Mouse (Mus musculus): ENCODE measurements around the gene Ifi207. TPM values are rescaled to one million over a fixed set of nuclear protein-coding genes. Genes with fewer than 3 reads are reported as not detected.
"Not testable (repeated sequence)": the region's sequence is repeated elsewhere in the genome, so short reads cannot be mapped to it uniquely, and the experiment has no call there.

The Ifi207 gene
- polyA plus RNA-seq (2012; rRNA removed) (1.8 and 2.2 TPM in 2 replicates), polyA plus RNA-seq (2014; fragmentation: Nextera tagmentation; extraction: Ambion mirVana) (1.4 and 2.0 TPM in 2 replicates)

GRCm38 (mm10) chr1:173741656-173742055 lies at the start of gene Ifi207:
Gene Ifi207, minus strand, starts transcription at chr1:173741747.
- no peak for DNase-seq (ENCODE audit: low read depth in 3 of 3, low spot score in 3 of 3)
- no peak for ATAC-seq (ENCODE audit: insufficient read depth)
- Histone ChIP-seq H3K9me3 (ENCODE audit: control insufficient read depth, low read length) (no peaks in the 10 kb centered on the region), H3K4me3 (ENCODE audit: insufficient read depth in 1 of 2, low read depth in 2 of 2, low read length in 2 of 2) (no peak within 1 kb of the TSS), H3K36me3 (replicated peaks; ENCODE audit: control insufficient read depth, insufficient read depth, low read depth) (no peaks in the 10 kb centered on the region), H3K4me2 (ENCODE audit: low read depth) (no peak within 1 kb of the TSS), H3K27ac (no peak within 1 kb of the TSS), H3K9ac (replicated peaks) (no peak within 1 kb of the TSS), H3K27me3 (ENCODE audit: control insufficient read depth, insufficient read depth, low read length) (no peaks in the 10 kb centered on the region), H3K4me1 (replicated peaks; ENCODE audit: control insufficient read depth in 2 of 2, insufficient read depth in 2 of 2, low read length in 1 of 2) (no peaks in the 10 kb centered on the region)
- TF ChIP-seq EP300 (IDR thresholded peaks at IDR 0.05; ENCODE audit: low read depth) (no peak), CTCF (IDR thresholded peaks at IDR 0.05; ENCODE audit: low read depth) (no peak)
- WGBS (ENCODE audit: insufficient replicate concordance), result 50% methylated on average over 4 of the region's 4 CpGs

DNA sequence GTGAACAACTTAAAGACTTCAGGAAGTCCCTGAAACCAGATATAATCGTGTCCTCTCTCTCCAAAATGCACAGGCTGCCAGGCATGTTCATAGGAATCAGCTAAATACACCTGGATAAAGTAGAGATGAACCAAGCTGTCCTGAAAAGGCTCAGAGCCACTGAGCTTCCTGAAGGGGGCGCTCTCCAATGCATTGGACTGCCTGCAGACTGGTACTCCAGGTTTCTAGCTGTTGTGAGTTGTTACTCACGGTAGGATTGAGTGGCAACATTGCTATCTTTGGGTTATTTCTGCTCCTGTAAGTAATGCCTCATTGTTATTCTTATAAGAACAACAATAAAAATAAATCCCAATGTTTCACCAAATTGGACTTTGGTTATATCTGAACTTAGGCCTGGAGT lies 31.9 kb upstream of the Ifi207 start:
- not testable (repeated sequence) for H3K9me3 ChIP-seq (ENCODE audit: control insufficient read depth, low read length); H3K4me1 ChIP-seq (replicated peaks; ENCODE audit: control insufficient read depth in 2 of 2, insufficient read depth in 2 of 2, low read length in 1 of 2); H3K4me2 ChIP-seq (ENCODE audit: low read depth); ATAC-seq (ENCODE audit: insufficient read depth); H3K9ac ChIP-seq (replicated peaks); DNase-seq (ENCODE audit: low read depth in 3 of 3, low spot score in 3 of 3); H3K27me3 ChIP-seq (ENCODE audit: control insufficient read depth, insufficient read depth, low read length); H3K4me3 ChIP-seq (ENCODE audit: insufficient read depth in 1 of 2, low read depth in 2 of 2, low read length in 2 of 2); H3K36me3 ChIP-seq (replicated peaks; ENCODE audit: control insufficient read depth, insufficient read depth, low read depth); H3K27ac ChIP-seq
- 42% methylated on average over 2 of the region's 3 CpGs for WGBS (ENCODE audit: insufficient replicate concordance)

GRCm38 (mm10) chr1:173766848-173767617 lies 25.5 kb upstream of the Ifi207 start, which contains the start of gene Ifi204:
Gene Ifi204, minus strand, starts transcription at chr1:173766943.
- H3K4me2 ChIP-seq (ENCODE audit: low read depth); H3K9ac ChIP-seq (replicated peaks); H3K9me3 ChIP-seq (ENCODE audit: control insufficient read depth, low read length); H3K4me3 ChIP-seq (ENCODE audit: insufficient read depth in 1 of 2, low read depth in 2 of 2, low read length in 2 of 2); H3K27ac ChIP-seq; H3K27me3 ChIP-seq (ENCODE audit: control insufficient read depth, insufficient read depth, low read length); H3K4me1 ChIP-seq (replicated peaks; ENCODE audit: control insufficient read depth in 2 of 2, insufficient read depth in 2 of 2, low read length in 1 of 2); H3K36me3 ChIP-seq (replicated peaks; ENCODE audit: control insufficient read depth, insufficient read depth, low read depth): not testable (repeated sequence)
- 22% methylated on average over 5 of the region's 5 CpGs for WGBS (ENCODE audit: insufficient replicate concordance)
- DNase-seq (ENCODE audit: low read depth in 3 of 3, low spot score in 3 of 3) (peak in 1 of 3 experiments; percentile 1), ATAC-seq (ENCODE audit: insufficient read depth) (peak; percentile 68)

DNA sequence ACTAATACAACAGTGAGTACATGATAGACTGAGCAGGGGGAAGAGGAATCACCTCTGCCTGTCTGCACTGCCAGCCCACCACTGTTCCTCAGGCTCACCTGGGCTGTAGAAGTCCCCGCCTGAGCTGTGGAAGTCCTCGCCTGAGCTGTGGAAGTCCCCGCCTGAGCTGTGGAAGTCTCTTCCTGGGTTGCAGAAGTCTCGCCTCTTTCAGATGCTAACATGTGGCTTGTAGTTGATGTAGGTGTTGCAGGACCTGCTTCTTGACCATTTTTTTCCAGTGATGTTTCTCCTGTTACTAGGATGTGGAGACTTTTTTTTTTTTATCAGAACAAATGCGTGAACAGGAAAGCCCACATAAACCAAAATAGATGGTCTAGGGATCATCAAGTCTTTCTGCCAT lies 18.5 kb upstream of the Ifi207 start:
- not testable (repeated sequence) for ATAC-seq (ENCODE audit: insufficient read depth)
- 62% methylated on average over 4 of the region's 5 CpGs for WGBS (ENCODE audit: insufficient replicate concordance)

GRCm38 (mm10) chr1:173742262-173742661 lies 715 bp upstream of the Ifi207 start:
- DNase-seq (ENCODE audit: low read depth in 3 of 3, low spot score in 3 of 3) (no peak), ATAC-seq (ENCODE audit: insufficient read depth) (0 out of 2 replicates have a peak, but pooled peaks have one; percentile 26)

More for the DNA sequence above, 18.5 kb upstream of the Ifi207 start:
- not testable (repeated sequence) for H3K4me3 ChIP-seq (ENCODE audit: insufficient read depth in 1 of 2, low read depth in 2 of 2, low read length in 2 of 2); DNase-seq (ENCODE audit: low read depth in 3 of 3, low spot score in 3 of 3); H3K9me3 ChIP-seq (ENCODE audit: control insufficient read depth, low read length); H3K27ac ChIP-seq; H3K36me3 ChIP-seq (replicated peaks; ENCODE audit: control insufficient read depth, insufficient read depth, low read depth); H3K4me2 ChIP-seq (ENCODE audit: low read depth); H3K27me3 ChIP-seq (ENCODE audit: control insufficient read depth, insufficient read depth, low read length); H3K9ac ChIP-seq (replicated peaks); H3K4me1 ChIP-seq (replicated peaks; ENCODE audit: control insufficient read depth in 2 of 2, insufficient read depth in 2 of 2, low read length in 1 of 2)

More at GRCm38 (mm10) chr1:173742262-173742661, 715 bp upstream of the Ifi207 start:
- WGBS (ENCODE audit: insufficient replicate concordance), result 26% methylated on average over 1 of the region's 1 CpGs
- no peaks in the 10 kb centered on the region for H3K9me3 ChIP-seq (ENCODE audit: control insufficient read depth, low read length)
- no peak overlapping the region for H3K4me2 ChIP-seq (ENCODE audit: low read depth)
- no peaks in the 10 kb centered on the region for H3K36me3 ChIP-seq (replicated peaks; ENCODE audit: control insufficient read depth, insufficient read depth, low read depth)
- H3K4me1 ChIP-seq (replicated peaks; ENCODE audit: control insufficient read depth in 2 of 2, insufficient read depth in 2 of 2, low read length in 1 of 2), result no peaks in the 10 kb centered on the region
- no peaks in the 10 kb centered on the region for H3K27me3 ChIP-seq (ENCODE audit: control insufficient read depth, insufficient read depth, low read length)
- H3K4me3 ChIP-seq (ENCODE audit: insufficient read depth in 1 of 2, low read depth in 2 of 2, low read length in 2 of 2), result no peak overlapping the region
- H3K9ac ChIP-seq (replicated peaks), result no peak overlapping the region
- TF ChIP-seq CTCF (IDR thresholded peaks at IDR 0.05; ENCODE audit: low read depth), result no peak
- no peak for TF ChIP-seq EP300 (IDR thresholded peaks at IDR 0.05; ENCODE audit: low read depth)
- no peak overlapping the region for H3K27ac ChIP-seq
